Mouse (Mus musculus): ENCODE measurements around the gene Cd81. TPM values are rescaled to one million over a fixed set of nuclear protein-coding genes. Genes with fewer than 3 reads are reported as not detected.
A peak's percentile ranks its signal among the peaks of the same experiment; 100 is the strongest.

Gene Cd81
- polyA plus RNA-seq, 1 experiment from 2014 or later: 445 TPM

DNA sequence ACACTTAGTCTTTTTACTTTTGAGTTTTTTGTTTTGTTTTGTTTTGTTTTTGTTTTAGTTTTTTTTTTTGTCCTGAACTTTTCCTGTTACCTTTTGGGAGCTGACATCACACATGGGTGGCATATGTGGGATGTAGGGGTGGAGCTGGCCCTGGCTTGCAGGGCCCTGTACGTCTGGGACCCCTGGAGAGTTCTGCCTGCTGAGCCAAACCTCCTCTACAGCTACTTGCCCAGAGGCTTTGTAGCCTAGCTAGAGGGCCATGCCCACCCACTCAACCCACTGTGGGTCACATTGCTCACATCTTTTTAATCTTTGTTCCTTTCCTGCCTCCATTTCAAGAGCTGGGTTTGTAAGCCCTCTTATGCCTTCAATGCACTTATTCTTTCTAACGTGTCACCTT lies 14.9 kb downstream of the Cd81 start:
- Histone ChIP-seq H3K27me3 (no peaks in the 10 kb centered on the region), H3K9ac (no peak overlapping the region), H3K4me3 (no peak overlapping the region), H3K9me3 (no peaks in the 10 kb centered on the region), H3K36me3 (peaks cover 53% of the 10 kb centered on the region), H3K4me2 (no peak overlapping the region), H3K27ac (replicated peaks) (peak overlapping the region; percentile 97; the same call in 1 of the 2 replicates), H3K4me1 (replicated peaks) (peaks cover 32% of the 10 kb centered on the region)
- no peak for ATAC-seq (ENCODE audit: low FRiP score, low read depth)
- 48% methylated on average over 2 of the region's 2 CpGs for WGBS

DNA sequence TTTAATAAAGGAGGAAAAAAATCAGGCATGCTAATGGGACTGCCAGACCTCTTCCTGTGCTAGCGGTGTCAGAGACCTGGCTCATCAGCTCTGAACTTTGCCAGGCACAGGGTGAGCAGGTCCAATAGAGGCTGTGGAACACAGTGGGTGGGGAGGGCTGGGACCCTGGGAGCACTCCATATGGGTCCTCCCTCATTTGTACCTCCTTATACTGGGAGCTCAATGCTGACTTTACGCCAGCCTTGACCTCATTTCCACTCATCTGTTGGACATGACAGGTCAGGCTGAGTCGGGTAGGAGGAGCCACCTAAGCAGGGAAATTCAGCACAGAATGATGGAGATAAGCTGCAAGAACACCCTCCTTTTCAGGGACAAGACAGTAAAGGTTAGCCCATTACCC lies 15.4 kb downstream of the Cd81 start:
- Histone ChIP-seq H3K4me1 (replicated peaks) (peaks cover 29% of the 10 kb centered on the region), H3K9ac (no peak overlapping the region), H3K4me3 (peak overlapping the region; percentile 90), H3K9me3 (no peaks in the 10 kb centered on the region), H3K36me3 (peaks cover 48% of the 10 kb centered on the region), H3K4me2 (peak overlapping the region; percentile 78), H3K27me3 (no peaks in the 10 kb centered on the region), H3K27ac (replicated peaks) (peak overlapping the region; percentile 97)
- ATAC-seq (ENCODE audit: low FRiP score, low read depth): no peak
- WGBS: 61% methylated on average over 3 of the region's 3 CpGs

DNA sequence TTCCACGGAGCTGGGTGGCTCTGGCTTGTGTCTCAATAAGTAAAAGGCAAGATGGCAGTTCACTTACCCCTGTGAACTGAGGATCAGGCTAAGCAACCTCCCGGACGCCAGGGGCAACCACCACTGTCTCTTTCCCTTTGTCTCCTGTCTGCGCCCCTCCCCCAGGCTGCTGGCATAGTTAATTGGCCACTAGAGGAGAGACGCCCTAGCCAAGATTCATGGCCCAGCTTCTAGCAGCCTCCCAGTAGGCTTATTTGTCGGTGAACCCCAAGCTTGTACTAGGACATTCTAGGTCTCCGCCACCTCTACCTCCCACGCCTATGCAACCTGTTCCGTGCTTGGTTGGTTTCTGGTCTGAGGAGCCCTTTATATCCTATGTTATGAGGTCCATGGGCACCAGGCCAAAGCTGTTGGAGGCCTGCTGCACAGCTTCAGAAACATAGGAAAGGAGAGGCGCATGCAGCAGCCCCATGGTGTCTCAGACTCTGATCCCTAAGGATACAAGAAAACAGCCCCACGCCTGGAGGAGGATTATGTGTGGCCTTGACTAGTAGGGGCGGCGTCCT lies 15.9 kb downstream of the Cd81 start:
- Histone ChIP-seq H3K9me3 (no peaks in the 10 kb centered on the region), H3K27me3 (no peaks in the 10 kb centered on the region), H3K4me3 (peak overlapping the region; percentile 90), H3K4me2 (peak overlapping the region; percentile 78), H3K36me3 (peaks cover 44% of the 10 kb centered on the region), H3K4me1 (replicated peaks) (peaks cover 29% of the 10 kb centered on the region), H3K9ac (peak overlapping the region; percentile 54), H3K27ac (replicated peaks) (peak overlapping the region; percentile 97)
- WGBS: 35% methylated on average over 13 of the region's 13 CpGs
- ATAC-seq (ENCODE audit: low FRiP score, low read depth): no peak; the same call in 1 of the 2 replicates

DNA sequence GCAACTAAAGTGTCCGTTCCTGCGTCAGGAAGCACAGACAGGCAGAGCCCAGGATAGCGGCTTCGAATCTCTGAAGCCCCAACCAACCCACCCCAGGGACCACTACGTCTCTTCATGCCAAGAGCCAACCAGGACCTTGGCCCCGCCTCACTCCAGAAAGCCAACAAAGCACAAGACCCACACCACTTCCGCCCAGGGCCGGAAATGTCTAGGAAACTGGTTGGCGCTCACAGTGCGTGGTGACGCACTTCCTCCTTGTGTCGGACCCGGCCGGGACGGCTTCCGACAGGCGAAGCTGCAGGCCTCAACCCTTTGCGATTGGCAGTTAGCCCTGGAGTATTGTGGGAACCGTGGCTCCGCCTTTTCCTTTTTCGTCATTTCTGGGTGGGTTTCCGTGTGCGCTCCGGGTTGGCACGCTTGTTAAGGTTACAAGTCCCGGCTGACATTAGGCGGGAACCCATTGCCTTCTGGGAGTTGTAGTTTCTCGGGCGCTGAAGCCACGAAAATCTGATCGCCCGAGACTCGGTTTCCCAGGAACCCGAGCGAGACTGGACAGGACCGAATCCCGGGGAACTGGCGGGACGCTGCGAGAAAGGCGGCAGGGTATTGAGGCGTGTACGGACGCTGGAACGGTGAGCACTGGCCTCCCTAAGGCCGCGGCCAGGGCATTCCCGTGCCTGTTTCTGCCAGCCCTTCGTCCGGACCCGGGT lies 16.5 kb downstream of the Cd81 start, which contains the start of gene Tssc4:
TSS of gene Tssc4 (plus strand) at position 368 of the 710 bp plus-strand sequence.
- H3K9ac ChIP-seq: peak within 1 kb of the TSS; percentile 87
- peak within 1 kb of the TSS; percentile 98 for H3K4me2 ChIP-seq
- H3K9me3 ChIP-seq: no peaks in the 10 kb centered on the region
- peak within 1 kb of the TSS; percentile 97 for H3K27ac ChIP-seq (replicated peaks)
- H3K27me3 ChIP-seq: no peaks in the 10 kb centered on the region
- H3K4me3 ChIP-seq: peak within 1 kb of the TSS; percentile 90
- H3K4me1 ChIP-seq (replicated peaks): peaks cover 29% of the 10 kb centered on the region
- WGBS: under 1% methylated on average over 51 of the region's 51 CpGs
- peaks cover 38% of the 10 kb centered on the region for H3K36me3 ChIP-seq
- peak; percentile 98 for ATAC-seq (ENCODE audit: low FRiP score, low read depth)

DNA sequence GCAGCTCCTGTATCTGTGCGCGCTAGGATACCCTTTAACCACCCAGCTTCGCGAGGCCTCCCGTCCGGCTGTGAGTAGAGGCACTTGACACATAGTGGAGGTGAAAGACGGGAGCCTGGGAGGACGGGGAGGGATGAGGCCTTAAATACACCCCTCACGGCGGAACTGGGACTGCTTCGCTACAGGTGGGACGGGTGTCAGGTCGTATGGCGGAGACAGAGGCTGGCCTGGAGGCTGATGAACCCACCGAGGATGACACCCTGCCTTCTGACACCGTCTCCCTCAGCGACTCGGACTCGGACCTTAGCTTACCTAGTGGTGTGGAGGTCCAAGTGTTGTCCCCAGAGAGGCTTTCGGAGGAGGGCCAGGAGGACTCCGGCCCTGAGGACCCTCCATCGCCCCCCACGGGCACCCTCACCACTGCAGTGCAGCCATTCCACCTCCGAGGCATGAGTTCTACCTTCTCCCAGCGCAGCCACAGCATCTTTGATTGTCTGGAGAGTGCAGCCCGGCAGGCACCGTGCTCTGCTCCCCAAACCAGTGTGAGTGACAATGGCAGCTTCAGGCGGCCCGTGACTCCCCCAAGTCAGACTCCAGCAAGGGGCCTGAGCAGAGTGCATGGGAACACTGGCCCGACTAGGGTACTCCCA lies 17.3 kb downstream of the Cd81 start:
- peak overlapping the region; percentile 87 for H3K9ac ChIP-seq
- H3K4me2 ChIP-seq: peak overlapping the region; percentile 98
- peaks cover 29% of the 10 kb centered on the region for H3K4me1 ChIP-seq (replicated peaks)
- H3K9me3 ChIP-seq: no peaks in the 10 kb centered on the region
- H3K36me3 ChIP-seq: peaks cover 29% of the 10 kb centered on the region
- no peak for ATAC-seq (ENCODE audit: low FRiP score, low read depth)
- no peaks in the 10 kb centered on the region for H3K27me3 ChIP-seq
- H3K27ac ChIP-seq (replicated peaks): peak overlapping the region; percentile 88
- peak overlapping the region; percentile 90 for H3K4me3 ChIP-seq
- 13% methylated on average over 30 of the region's 30 CpGs for WGBS

DNA sequence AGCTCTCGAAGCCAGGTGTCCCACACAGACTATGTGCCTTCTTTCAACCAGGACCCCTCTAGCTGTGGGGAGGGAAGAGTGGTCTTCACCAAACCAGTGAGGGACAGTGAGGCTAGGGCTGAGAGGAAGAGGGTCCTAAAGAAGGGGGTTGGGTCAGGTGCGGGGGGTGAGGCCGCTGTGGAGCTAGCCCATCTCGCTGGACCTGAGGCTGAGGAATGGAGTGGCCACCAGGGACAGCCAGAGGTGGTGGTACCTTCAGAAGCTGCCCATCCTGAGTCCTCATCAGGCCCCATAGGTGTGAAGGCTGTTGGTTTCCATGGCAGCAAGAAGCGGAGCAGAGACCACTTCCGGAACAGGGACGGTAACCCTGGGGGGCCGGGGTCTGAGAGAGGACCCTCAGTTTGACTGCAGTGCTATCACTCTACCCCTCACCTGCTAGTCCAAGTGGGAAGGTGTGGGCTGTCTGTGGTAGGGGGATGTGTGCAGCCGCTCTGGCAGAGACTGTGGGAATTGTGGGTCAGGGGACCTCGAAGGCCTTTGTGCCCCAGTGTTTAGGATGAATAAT lies 18.0 kb downstream of the Cd81 start:
- peaks cover 23% of the 10 kb centered on the region for H3K36me3 ChIP-seq
- no peak overlapping the region for H3K27ac ChIP-seq (replicated peaks)
- WGBS: 92% methylated on average over 10 of the region's 10 CpGs
- H3K4me1 ChIP-seq (replicated peaks): peaks cover 29% of the 10 kb centered on the region
- H3K4me3 ChIP-seq: peak overlapping the region; percentile 90
- peak overlapping the region; percentile 87; the same call in 1 of the 2 replicates for H3K9ac ChIP-seq
- ATAC-seq (ENCODE audit: low FRiP score, low read depth): no peak
- no peaks in the 10 kb centered on the region for H3K9me3 ChIP-seq
- H3K27me3 ChIP-seq: no peaks in the 10 kb centered on the region
- peak overlapping the region; percentile 98 for H3K4me2 ChIP-seq

DNA sequence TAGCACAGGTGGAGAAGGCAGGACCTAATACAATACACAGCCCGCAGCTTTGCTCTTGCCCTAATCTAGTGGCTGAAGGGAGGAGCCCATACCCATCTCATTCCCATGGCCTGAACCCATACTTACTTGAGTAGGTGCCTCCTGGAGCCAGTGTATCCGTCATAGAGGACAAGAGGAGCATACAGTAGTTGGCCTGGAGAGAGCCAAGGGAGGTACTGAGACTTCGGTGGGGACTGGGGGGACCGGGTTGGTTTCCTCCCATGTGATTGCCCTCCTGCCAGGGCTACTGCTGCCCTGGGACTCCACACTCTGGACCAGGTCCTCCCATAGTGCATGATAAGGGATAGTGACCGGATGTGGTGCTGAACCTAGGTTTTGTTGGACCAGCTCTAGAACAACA lies 20.1 kb downstream of the Cd81 start:
- no peaks in the 10 kb centered on the region for H3K9me3 ChIP-seq
- no peak for ATAC-seq (ENCODE audit: low FRiP score, low read depth)
- H3K36me3 ChIP-seq: peaks cover 4% of the 10 kb centered on the region
- no peaks in the 10 kb centered on the region for H3K27me3 ChIP-seq
- H3K4me1 ChIP-seq (replicated peaks): peaks cover 27% of the 10 kb centered on the region
- no peak overlapping the region for H3K4me3 ChIP-seq
- H3K4me2 ChIP-seq: no peak overlapping the region
- H3K27ac ChIP-seq (replicated peaks): no peak overlapping the region
- WGBS: 85% methylated on average over 5 of the region's 5 CpGs
- H3K9ac ChIP-seq: no peak overlapping the region

DNA sequence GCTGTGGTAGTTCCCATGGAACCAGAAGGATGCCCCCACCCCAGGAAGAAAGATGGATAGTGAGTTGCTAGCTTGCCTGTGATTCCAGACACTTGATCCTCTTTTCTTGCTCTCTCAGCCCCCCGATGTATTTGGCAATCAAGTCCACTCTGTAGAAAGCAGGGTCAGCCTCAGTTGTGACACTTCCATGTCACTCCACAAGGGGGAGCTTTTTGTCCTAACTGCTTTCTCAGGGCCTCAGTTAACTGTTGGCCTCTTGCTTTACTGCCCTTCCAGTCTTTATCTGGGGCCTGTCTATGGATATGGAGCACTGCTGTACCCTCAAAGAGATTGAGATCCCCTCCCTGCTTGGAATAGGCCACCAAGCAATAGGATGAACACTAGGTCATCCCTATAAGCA lies 20.5 kb downstream of the Cd81 start:
- no peak overlapping the region for H3K27ac ChIP-seq (replicated peaks)
- H3K4me1 ChIP-seq (replicated peaks): peaks cover 22% of the 10 kb centered on the region
- H3K4me3 ChIP-seq: no peak overlapping the region
- H3K9me3 ChIP-seq: no peaks in the 10 kb centered on the region
- 0 out of 2 replicates have a peak, but pooled peaks cover under 1% of the 10 kb centered on the region for H3K36me3 ChIP-seq
- no peaks in the 10 kb centered on the region for H3K27me3 ChIP-seq
- no peak overlapping the region for H3K9ac ChIP-seq
- ATAC-seq (ENCODE audit: low FRiP score, low read depth): no peak
- WGBS: 85% methylated on average over 1 of the region's 1 CpGs
- H3K4me2 ChIP-seq: no peak overlapping the region

DNA sequence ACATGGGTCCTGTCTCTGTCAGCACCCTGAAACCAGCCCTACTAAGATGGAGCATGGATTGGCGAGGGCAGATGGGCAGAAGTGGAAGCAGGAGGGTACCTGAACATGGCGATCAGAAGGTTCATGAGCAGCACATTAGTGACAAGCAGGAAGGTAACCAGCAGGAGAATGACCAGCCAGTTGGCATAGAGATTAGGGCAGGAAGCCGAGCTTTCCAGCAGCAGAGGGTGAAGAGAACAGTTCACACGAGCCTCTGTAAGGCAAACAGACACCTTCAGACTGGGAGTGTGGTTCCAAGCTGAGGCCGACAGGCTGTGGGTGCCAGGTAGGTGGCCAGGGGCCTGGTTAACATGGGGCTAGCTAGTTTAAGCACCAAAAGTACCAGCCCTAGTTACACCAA lies 22.9 kb downstream of the Cd81 start:
- no peaks in the 10 kb centered on the region for H3K36me3 ChIP-seq
- H3K27ac ChIP-seq (replicated peaks): no peak overlapping the region
- no peak overlapping the region for H3K4me3 ChIP-seq
- no peaks in the 10 kb centered on the region for H3K9me3 ChIP-seq
- H3K4me2 ChIP-seq: no peak overlapping the region
- peaks cover 8% of the 10 kb centered on the region for H3K4me1 ChIP-seq (replicated peaks)
- H3K27me3 ChIP-seq: no peaks in the 10 kb centered on the region
- H3K9ac ChIP-seq: no peak overlapping the region
- no peak for ATAC-seq (ENCODE audit: low FRiP score, low read depth)
- 80% methylated on average over 5 of the region's 5 CpGs for WGBS

DNA sequence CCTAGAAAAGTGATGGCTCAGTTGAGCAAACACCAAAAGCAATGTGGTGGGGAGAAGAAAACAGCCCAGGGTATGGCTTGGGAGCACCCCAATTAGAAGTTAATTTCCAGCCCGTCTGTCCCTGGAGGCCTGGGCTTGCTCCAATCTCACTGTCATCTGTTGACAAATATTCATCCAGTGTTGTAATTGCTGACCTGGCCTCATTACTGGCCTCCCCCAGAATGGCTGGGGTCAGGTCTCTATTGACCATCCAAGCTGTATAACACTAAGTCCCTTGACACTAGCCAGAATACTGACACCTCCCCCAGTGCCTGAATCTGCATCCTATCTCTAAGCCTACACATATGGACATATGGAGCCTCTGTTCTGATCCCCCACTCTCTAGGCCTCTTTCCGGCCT lies 24.8 kb downstream of the Cd81 start:
- Histone ChIP-seq H3K4me2 (no peak overlapping the region), H3K9ac (no peak overlapping the region), H3K4me1 (replicated peaks) (no peaks in the 10 kb centered on the region), H3K36me3 (no peaks in the 10 kb centered on the region), H3K4me3 (no peak overlapping the region), H3K9me3 (no peaks in the 10 kb centered on the region), H3K27me3 (no peaks in the 10 kb centered on the region), H3K27ac (replicated peaks) (no peak overlapping the region)
- WGBS: 91% methylated on average over 2 of the region's 2 CpGs
- ATAC-seq (ENCODE audit: low FRiP score, low read depth): no peak

DNA sequence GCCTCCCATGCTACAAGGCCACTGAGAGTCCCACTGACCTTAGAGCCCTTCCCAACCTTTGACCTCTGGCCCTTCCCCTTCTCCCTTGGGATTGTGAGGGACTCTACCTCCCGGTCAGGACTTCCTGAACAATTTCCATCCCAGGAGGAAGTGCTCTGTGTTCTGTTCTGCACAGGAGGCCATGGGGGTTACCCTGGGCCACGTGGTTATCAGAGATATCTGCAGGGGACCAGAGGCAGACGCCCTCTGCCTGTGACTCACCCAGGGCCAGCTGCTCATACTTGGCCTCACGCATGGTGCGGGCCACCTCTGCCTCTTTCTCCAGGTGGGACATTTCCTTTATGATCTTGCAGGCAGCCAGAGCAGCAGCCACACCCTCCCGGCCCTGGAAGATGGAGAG lies 29.5 kb downstream of the Cd81 start:
- H3K4me3 ChIP-seq: no peak overlapping the region
- no peaks in the 10 kb centered on the region for H3K36me3 ChIP-seq
- no peaks in the 10 kb centered on the region for H3K27me3 ChIP-seq
- ATAC-seq (ENCODE audit: low FRiP score, low read depth): no peak
- H3K4me2 ChIP-seq: no peak overlapping the region
- H3K9ac ChIP-seq: no peak overlapping the region
- 0 out of 2 replicates have a peak, but pooled peaks cover 4% of the 10 kb centered on the region for H3K4me1 ChIP-seq (replicated peaks)
- no peak overlapping the region for H3K27ac ChIP-seq (replicated peaks)
- WGBS: 71% methylated on average over 6 of the region's 6 CpGs
- no peaks in the 10 kb centered on the region for H3K9me3 ChIP-seq

DNA sequence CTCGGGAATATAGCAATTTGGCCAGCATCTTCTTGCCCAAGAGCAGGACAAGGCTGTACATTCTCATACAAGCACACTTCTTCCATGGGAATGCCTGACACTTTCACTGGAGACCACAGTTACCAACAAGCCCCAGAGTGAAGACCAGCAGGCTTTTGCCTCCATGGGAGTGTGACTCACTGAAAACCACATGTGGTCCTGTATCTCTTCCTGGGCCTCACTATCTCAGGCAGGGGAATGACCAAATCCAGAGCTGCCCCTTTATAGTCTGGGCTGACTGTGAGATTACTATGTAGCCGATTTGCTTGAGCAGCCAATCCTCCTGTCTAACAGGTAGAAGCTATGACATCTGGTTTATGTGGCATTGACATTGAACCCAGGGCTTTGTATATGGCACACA lies 31.2 kb downstream of the Cd81 start:
- Histone ChIP-seq H3K27ac (replicated peaks) (no peak overlapping the region), H3K36me3 (no peaks in the 10 kb centered on the region), H3K4me2 (no peak overlapping the region), H3K4me1 (replicated peaks) (0 out of 2 replicates have a peak, but pooled peaks cover 5% of the 10 kb centered on the region), H3K9me3 (no peaks in the 10 kb centered on the region), H3K27me3 (no peaks in the 10 kb centered on the region), H3K9ac (no peak overlapping the region), H3K4me3 (no peak overlapping the region)
- no peak for ATAC-seq (ENCODE audit: low FRiP score, low read depth)
- 77% methylated on average over 2 of the region's 2 CpGs for WGBS
